In the genomic region with DNA sequence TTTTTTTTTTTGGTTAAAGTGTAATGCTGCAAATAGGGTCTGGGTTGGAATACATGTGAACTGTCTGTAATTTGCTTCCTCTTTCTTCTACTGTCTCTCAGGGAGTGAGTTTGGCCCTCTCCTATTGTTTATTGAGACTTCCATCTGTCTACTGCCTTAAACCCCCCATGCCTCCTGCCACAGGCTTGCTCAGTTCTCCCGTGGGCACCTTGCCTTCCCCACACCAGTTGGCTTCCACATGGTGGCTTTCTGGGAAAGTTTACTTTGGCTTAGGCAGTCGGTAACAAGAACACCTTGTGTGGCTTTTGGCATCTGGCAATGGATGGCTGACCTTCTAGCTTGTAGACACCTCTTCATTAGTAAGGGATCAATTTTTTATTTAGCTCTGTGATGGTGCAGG, we compare ENCODE assay signal across 15 mouse cellular contexts. TPM values are rescaled to one million over a fixed set of nuclear protein-coding genes. Genes with fewer than 3 reads are reported as not detected.
"Had no signal": no experiment of that assay in that cellular context is flagged by ENCODE, and none has a peak within 500 bp of the region (broad histone marks: within the 10 kb centered on the region; RNA-seq: fewer than 3 reads in every experiment).

No protein-coding gene starts in this region.

- DNase-seq: heart, postnatal 10 days; heart, postnatal 14 days; heart, postnatal 36 days; kidney, adult 11 months; kidney, adult 18-20 months; kidney, adult 2 months; kidney, adult 8-10 months; kidney, adult 9 months; kidney, postnatal 10 days; kidney, postnatal 14 days; kidney, postnatal 25 days; kidney, postnatal 36 days; kidney, postnatal 4 days; layer of hippocampus, adult 9-11 months had no signal

RNA-seq across cellular contexts. Expression of a gene that starts 10.2 kb away (rescaled TPM):
- total RNA-seq: hematopoietic stem cell, adult 5-6 weeks had no signal
